Mouse (Mus musculus) E14TG2a.4 (cell line): Measurements from ENCODE around the gene Pdcd2l.
"Not testable (repeated sequence)": the region's sequence is repeated elsewhere in the genome, so short reads cannot be mapped to it uniquely, and the experiment has no call there.

ENCODE experiments used
- H3K27me3 ChIP-seq: 2 replicates; pipeline ENCODE4 v1.6.1; 2014; ENCODE audit warnings: low read length, control low read depth; ENCODE audit not compliant: insufficient read depth
- H3K36me3 ChIP-seq: 2 replicates; pipeline ENCODE4 v1.6.1; 2014; ENCODE audit warnings: low read length, control low read depth; ENCODE audit not compliant: insufficient read depth
- H3K4me1 ChIP-seq: replicated peaks from 2 replicates; pipeline ENCODE4 v1.6.1; 2014; ENCODE audit warnings: low read depth, low read length, control low read depth
- H3K4me3 ChIP-seq: replicated peaks from 2 replicates; pipeline ENCODE4 v1.5.1; 2014; ENCODE audit warnings: mild to moderate bottlenecking, low read length
- H3K9me3 ChIP-seq: 2 replicates; pipeline ENCODE4 v1.6.1; 2014; ENCODE audit warnings: low read length, control low read depth
- CTCF ChIP-seq: conservative IDR thresholded peaks from 2 replicates; pipeline ENCODE4 v1.5.1; 2014; ENCODE audit warnings: low read length
- NANOG ChIP-seq: IDR thresholded peaks from 2 replicates; pipeline ENCODE4 v1.6.1; 2014; ENCODE audit warnings: borderline replicate concordance, low read length, mixed read lengths
- POU5F1 ChIP-seq: IDR thresholded peaks from 2 replicates; pipeline ENCODE4 v1.6.1; 2014; ENCODE audit warnings: low read length, borderline replicate concordance

Pdcd2l gene

GRCm38 (mm10) chr7:34218496-34218895 lies 22.0 kb upstream of the Pdcd2l start:
- peaks cover 100% of the 10 kb centered on the region for H3K36me3 ChIP-seq
- H3K4me3 ChIP-seq, result no peak overlapping the region
- TF ChIP-seq NANOG, result no peak
- no peak for TF ChIP-seq CTCF
- no peak for TF ChIP-seq POU5F1
- peaks cover 90% of the 10 kb centered on the region for H3K4me1 ChIP-seq
- no peaks in the 10 kb centered on the region for H3K9me3 ChIP-seq
- no peaks in the 10 kb centered on the region for H3K27me3 ChIP-seq

- H3K4me3 ChIP-seq, result no peak overlapping the region
- H3K9me3 ChIP-seq, result no peaks in the 10 kb centered on the region
- TF ChIP-seq NANOG (no peak), CTCF (no peak)
- peaks cover 79% of the 10 kb centered on the region for H3K4me1 ChIP-seq
- H3K27me3 ChIP-seq, result no peaks in the 10 kb centered on the region
- peaks cover 100% of the 10 kb centered on the region for H3K36me3 ChIP-seq
Measured at GRCm38 (mm10) chr7:34216474-34216873, 20.0 kb upstream of the Pdcd2l start.

GRCm38 (mm10) chr7:34215481-34215880 lies 19.0 kb upstream of the Pdcd2l start:
- H3K9me3 ChIP-seq, result no peaks in the 10 kb centered on the region
- no peak overlapping the region for H3K4me3 ChIP-seq
- H3K36me3 ChIP-seq, result peaks cover 100% of the 10 kb centered on the region
- H3K4me1 ChIP-seq, result peaks cover 74% of the 10 kb centered on the region
- TF ChIP-seq NANOG (no peak), POU5F1 (no peak), CTCF (no peak)
- no peaks in the 10 kb centered on the region for H3K27me3 ChIP-seq

DNA sequence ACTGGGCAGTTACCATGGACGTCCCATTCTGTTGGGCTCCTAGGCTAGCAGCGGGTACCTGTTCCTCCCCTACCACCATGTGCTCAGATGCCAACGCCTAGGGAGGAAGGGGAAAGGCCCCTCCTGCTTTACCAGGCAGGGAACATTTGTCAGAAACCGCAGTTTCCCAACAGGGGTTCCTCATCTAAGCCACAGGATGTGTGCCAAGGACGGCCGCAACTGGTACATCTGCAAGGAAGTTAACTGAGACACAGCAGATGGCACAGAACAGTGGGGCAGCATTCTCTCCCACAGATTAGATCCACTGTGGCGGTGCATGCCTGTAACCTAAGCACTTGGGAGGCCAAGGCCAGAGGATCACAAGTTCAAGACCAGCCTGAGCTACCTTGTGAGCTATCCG lies 18.2 kb upstream of the Pdcd2l start:
- H3K4me1 ChIP-seq, result peaks cover 66% of the 10 kb centered on the region
- TF ChIP-seq NANOG (no peak), CTCF (no peak), POU5F1 (no peak)
- H3K9me3 ChIP-seq, result no peaks in the 10 kb centered on the region
- no peaks in the 10 kb centered on the region for H3K27me3 ChIP-seq
- H3K4me3 ChIP-seq, result no peak overlapping the region
- peaks cover 100% of the 10 kb centered on the region for H3K36me3 ChIP-seq

GRCm38 (mm10) chr7:34213281-34213680 lies 16.8 kb upstream of the Pdcd2l start:
- no peaks in the 10 kb centered on the region for H3K27me3 ChIP-seq
- peaks cover 54% of the 10 kb centered on the region for H3K4me1 ChIP-seq
- TF ChIP-seq POU5F1, result no peak
- no peak for TF ChIP-seq CTCF
- no peak for TF ChIP-seq NANOG
- no peak overlapping the region for H3K4me3 ChIP-seq
- H3K36me3 ChIP-seq, result peaks cover 100% of the 10 kb centered on the region
- H3K9me3 ChIP-seq, result no peaks in the 10 kb centered on the region

DNA sequence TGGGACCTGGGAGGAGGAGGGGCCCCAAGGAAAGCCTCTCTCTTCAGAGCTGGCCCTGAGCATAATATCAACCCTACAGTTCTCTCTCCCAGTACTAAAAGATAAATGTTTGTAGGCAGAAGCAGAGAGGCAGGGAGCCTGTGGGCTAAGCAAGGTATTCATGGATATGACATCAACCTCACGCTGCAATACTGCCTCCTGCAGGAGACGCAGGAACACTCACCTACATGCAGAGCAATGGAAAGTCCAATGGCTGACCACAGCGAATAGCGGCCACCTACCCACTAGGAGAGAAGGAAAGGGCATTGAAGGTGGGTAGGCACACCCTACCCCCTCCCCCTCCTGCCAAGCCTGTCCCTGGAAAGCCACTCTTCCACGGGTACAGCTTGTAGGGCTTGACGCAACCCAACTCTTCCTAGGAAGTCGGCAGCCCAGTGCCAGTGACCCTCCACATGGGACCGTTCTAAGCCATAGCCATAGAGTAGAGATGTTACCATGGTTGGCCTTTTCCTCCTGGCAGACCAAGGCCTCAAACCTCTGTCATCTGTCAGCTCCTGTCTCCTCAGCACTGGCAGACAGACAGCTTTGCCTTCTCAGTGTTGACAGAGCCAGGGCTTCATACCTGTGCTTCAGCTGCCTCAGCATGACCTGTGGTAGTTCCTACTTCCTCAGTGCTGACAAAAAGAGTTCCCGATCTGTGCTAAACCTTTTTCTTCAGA lies 11.7 kb upstream of the Pdcd2l start:
- Histone ChIP-seq H3K9me3 (no peaks in the 10 kb centered on the region), H3K27me3 (no peaks in the 10 kb centered on the region), H3K36me3 (peaks cover 100% of the 10 kb centered on the region), H3K4me3 (no peak overlapping the region), H3K4me1 (peaks cover 19% of the 10 kb centered on the region; the same call in 1 of the 2 replicates)
- peak; percentile 38 for TF ChIP-seq CTCF
- TF ChIP-seq POU5F1, result no peak

DNA sequence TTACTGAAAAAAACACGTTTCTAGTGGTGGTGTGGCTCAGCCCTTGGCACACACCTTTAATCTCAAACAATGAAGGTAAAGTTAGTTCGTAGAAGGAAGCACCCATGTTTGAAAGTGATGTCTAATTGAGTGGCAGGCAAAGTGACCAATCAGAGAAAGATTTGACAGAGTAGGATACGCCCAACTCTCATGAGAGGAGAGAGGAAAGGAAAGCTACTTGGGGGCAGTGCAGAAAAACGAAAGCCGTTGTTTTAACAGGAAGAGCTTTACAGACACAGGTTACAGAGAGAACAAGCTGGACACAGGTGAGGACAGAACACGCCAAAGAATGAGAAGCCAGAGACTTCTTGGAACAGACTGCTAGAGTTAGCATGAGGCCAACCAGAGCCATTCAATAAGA lies 9.9 kb upstream of the Pdcd2l start:
- Histone ChIP-seq H3K27me3 (no peaks in the 10 kb centered on the region), H3K9me3 (no peaks in the 10 kb centered on the region), H3K4me1 (peaks cover 22% of the 10 kb centered on the region; the same call in 1 of the 2 replicates), H3K36me3 (peaks cover 100% of the 10 kb centered on the region), H3K4me3 (no peak overlapping the region)
- TF ChIP-seq POU5F1 (no peak), NANOG (no peak), CTCF (no peak)

DNA sequence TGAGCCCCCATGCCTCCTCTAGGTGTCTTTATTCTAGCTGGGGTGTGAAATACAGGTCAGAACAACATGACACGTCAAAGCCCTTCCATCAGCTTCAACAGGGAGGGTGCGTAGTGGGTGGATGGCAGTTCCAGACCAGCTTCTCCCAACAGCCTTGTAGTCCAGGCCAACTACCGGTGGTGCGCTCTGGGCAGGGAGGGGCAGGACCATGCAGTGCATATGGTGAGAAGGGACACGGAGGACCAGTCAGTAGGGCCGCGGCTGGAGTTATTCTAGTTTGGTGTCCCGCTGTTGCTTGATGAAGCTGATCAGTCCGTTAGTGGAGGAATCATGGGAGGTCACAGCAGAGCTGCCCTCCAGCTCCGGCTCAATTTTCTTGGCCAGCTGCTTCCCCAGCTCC lies 5.7 kb upstream of the Pdcd2l start:
- Histone ChIP-seq H3K4me1 (peaks cover 10% of the 10 kb centered on the region; the same call in 1 of the 2 replicates), H3K36me3 (peaks cover 69% of the 10 kb centered on the region)
- not testable (repeated sequence) for H3K9me3 ChIP-seq

DNA sequence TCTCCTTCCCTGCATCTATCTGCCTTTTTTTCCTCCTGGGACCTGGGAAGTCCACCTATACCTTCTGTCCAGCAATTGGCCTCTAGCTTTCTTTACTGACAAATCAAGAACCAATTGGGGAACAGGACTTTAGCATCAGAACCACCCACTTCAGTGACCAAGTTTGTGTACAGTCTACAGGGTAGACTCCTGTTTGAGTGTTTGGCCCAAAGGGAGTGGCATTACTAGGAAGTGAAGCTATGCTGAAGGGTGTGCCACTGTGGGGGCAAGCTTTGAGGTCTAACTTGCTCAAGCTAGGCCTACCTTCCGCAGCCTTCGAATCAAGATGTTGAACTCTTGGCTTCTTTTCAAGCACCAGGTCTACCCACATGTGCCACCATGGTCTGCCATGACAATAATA lies 4.4 kb upstream of the Pdcd2l start:
- Histone ChIP-seq H3K27me3 (no peaks in the 10 kb centered on the region), H3K4me3 (no peak overlapping the region), H3K4me1 (peaks cover 9% of the 10 kb centered on the region), H3K9me3 (no peaks in the 10 kb centered on the region), H3K36me3 (peaks cover 56% of the 10 kb centered on the region)
- no peak for TF ChIP-seq CTCF
- TF ChIP-seq POU5F1, result no peak
- no peak for TF ChIP-seq NANOG

More for the DNA sequence above, 5.7 kb upstream of the Pdcd2l start:
- H3K27me3 ChIP-seq, H3K4me3 ChIP-seq: not testable (repeated sequence)
